Mouse (Mus musculus): Measurements from ENCODE around the gene Tgfa. TPM values are rescaled to one million over a fixed set of nuclear protein-coding genes. Genes with fewer than 3 reads are reported as not detected.
A peak's percentile ranks its signal among the peaks of the same experiment; 100 is the strongest.

The Tgfa gene
- polyA plus RNA-seq, 1 experiment from 2014 or later, result 1.7 TPM

- no peak overlapping the region; the same call in 1 of the 2 replicates for H3K27ac ChIP-seq (ENCODE audit: low read depth, low read length)
- no peak overlapping the region for H3K4me2 ChIP-seq
- no peaks in the 10 kb centered on the region; the same call in 1 of the 2 replicates for H3K27me3 ChIP-seq (ENCODE audit: control insufficient read depth, insufficient read depth, low read length)
- ATAC-seq (ENCODE audit: low FRiP score) (peak; percentile 76), DNase-seq (ENCODE audit: low spot score, missing footprints) (peak; percentile 92)
- no peaks in the 10 kb centered on the region for H3K36me3 ChIP-seq (ENCODE audit: control insufficient read depth, insufficient read depth, low read length)
- no peak overlapping the region for H3K4me3 ChIP-seq (ENCODE audit: low read depth, low read length)
- H3K9me3 ChIP-seq (ENCODE audit: control insufficient read depth, low read length), result no peaks in the 10 kb centered on the region
- 35% methylated on average over 12 of the region's 12 CpGs for WGBS
- H3K9ac ChIP-seq (ENCODE audit: low read length), result no peak overlapping the region
- H3K4me1 ChIP-seq (ENCODE audit: control insufficient read depth, insufficient read depth, low read length), result peaks cover 5% of the 10 kb centered on the region
Observed at GRCm38 (mm10) chr6:86211081-86211763, 16.2 kb downstream of the Tgfa start.

- 73% methylated on average over 3 of the region's 3 CpGs for WGBS
Observed at GRCm38 (mm10) chr6:86212871-86213640, 18.0 kb downstream of the Tgfa start.

GRCm38 (mm10) chr6:86218066-86218465 lies 23.0 kb downstream of the Tgfa start:
- no peak overlapping the region for H3K9ac ChIP-seq (ENCODE audit: low read length)
- H3K4me1 ChIP-seq (ENCODE audit: control insufficient read depth, insufficient read depth, low read length), result no peaks in the 10 kb centered on the region
- H3K9me3 ChIP-seq (ENCODE audit: control insufficient read depth, low read length), result no peaks in the 10 kb centered on the region
- H3K4me3 ChIP-seq (ENCODE audit: low read depth, low read length), result no peak overlapping the region
- no peak overlapping the region for H3K4me2 ChIP-seq
- H3K36me3 ChIP-seq (ENCODE audit: control insufficient read depth, insufficient read depth, low read length), result no peaks in the 10 kb centered on the region
- H3K27ac ChIP-seq (ENCODE audit: low read depth, low read length), result no peak overlapping the region
- DNase-seq (ENCODE audit: low spot score, missing footprints) (no peak), ATAC-seq (ENCODE audit: low FRiP score) (no peak)
- WGBS, result 76% methylated on average over 2 of the region's 2 CpGs
- no peaks in the 10 kb centered on the region for H3K27me3 ChIP-seq (ENCODE audit: control insufficient read depth, insufficient read depth, low read length)

More at GRCm38 (mm10) chr6:86212871-86213640, 18.0 kb downstream of the Tgfa start:
- no peak overlapping the region for H3K9ac ChIP-seq (ENCODE audit: low read length)
- H3K27ac ChIP-seq (ENCODE audit: low read depth, low read length), result no peak overlapping the region
- no peak overlapping the region for H3K4me2 ChIP-seq
- no peaks in the 10 kb centered on the region; the same call in 1 of the 2 replicates for H3K27me3 ChIP-seq (ENCODE audit: control insufficient read depth, insufficient read depth, low read length)
- peaks cover 5% of the 10 kb centered on the region for H3K4me1 ChIP-seq (ENCODE audit: control insufficient read depth, insufficient read depth, low read length)
- H3K36me3 ChIP-seq (ENCODE audit: control insufficient read depth, insufficient read depth, low read length), result no peaks in the 10 kb centered on the region
- H3K9me3 ChIP-seq (ENCODE audit: control insufficient read depth, low read length), result no peaks in the 10 kb centered on the region
- no peak overlapping the region for H3K4me3 ChIP-seq (ENCODE audit: low read depth, low read length)
- ATAC-seq (ENCODE audit: low FRiP score), result no peak
- no peak for DNase-seq (ENCODE audit: low spot score, missing footprints)

- no peaks in the 10 kb centered on the region for H3K9me3 ChIP-seq (ENCODE audit: control insufficient read depth, low read length)
- no peak overlapping the region for H3K4me3 ChIP-seq (ENCODE audit: low read depth, low read length)
- H3K9ac ChIP-seq (ENCODE audit: low read length), result no peak overlapping the region
- no peaks in the 10 kb centered on the region for H3K36me3 ChIP-seq (ENCODE audit: control insufficient read depth, insufficient read depth, low read length)
- H3K27ac ChIP-seq (ENCODE audit: low read depth, low read length), result no peak overlapping the region
- H3K4me1 ChIP-seq (ENCODE audit: control insufficient read depth, insufficient read depth, low read length), result no peaks in the 10 kb centered on the region
- ATAC-seq (ENCODE audit: low FRiP score) (no peak), DNase-seq (ENCODE audit: low spot score, missing footprints) (no peak)
- WGBS, result 86% methylated on average over 4 of the region's 4 CpGs
- H3K27me3 ChIP-seq (ENCODE audit: control insufficient read depth, insufficient read depth, low read length), result no peaks in the 10 kb centered on the region
- H3K4me2 ChIP-seq, result no peak overlapping the region
Observed at GRCm38 (mm10) chr6:86218739-86219138, 23.7 kb downstream of the Tgfa start.

- Histone ChIP-seq H3K27me3 (ENCODE audit: control insufficient read depth, insufficient read depth, low read length) (no peaks in the 10 kb centered on the region), H3K36me3 (ENCODE audit: control insufficient read depth, insufficient read depth, low read length) (no peaks in the 10 kb centered on the region), H3K9ac (ENCODE audit: low read length) (no peak overlapping the region), H3K4me3 (ENCODE audit: low read depth, low read length) (no peak overlapping the region), H3K4me2 (no peak overlapping the region), H3K9me3 (ENCODE audit: control insufficient read depth, low read length) (no peaks in the 10 kb centered on the region), H3K4me1 (ENCODE audit: control insufficient read depth, insufficient read depth, low read length) (no peaks in the 10 kb centered on the region), H3K27ac (ENCODE audit: low read depth, low read length) (no peak overlapping the region)
- ATAC-seq (ENCODE audit: low FRiP score) (no peak), DNase-seq (ENCODE audit: low spot score, missing footprints) (no peak)
- WGBS, result 78% methylated on average over 5 of the region's 5 CpGs
Observed at GRCm38 (mm10) chr6:86219494-86219893, 24.5 kb downstream of the Tgfa start.

GRCm38 (mm10) chr6:86220171-86220570 lies 25.1 kb downstream of the Tgfa start:
- no peaks in the 10 kb centered on the region for H3K4me1 ChIP-seq (ENCODE audit: control insufficient read depth, insufficient read depth, low read length)
- H3K9me3 ChIP-seq (ENCODE audit: control insufficient read depth, low read length), result no peaks in the 10 kb centered on the region
- H3K27ac ChIP-seq (ENCODE audit: low read depth, low read length), result no peak overlapping the region
- no peak for DNase-seq (ENCODE audit: low spot score, missing footprints)
- ATAC-seq (ENCODE audit: low FRiP score), result no peak
- H3K9ac ChIP-seq (ENCODE audit: low read length), result no peak overlapping the region
- no peak overlapping the region for H3K4me3 ChIP-seq (ENCODE audit: low read depth, low read length)
- H3K36me3 ChIP-seq (ENCODE audit: control insufficient read depth, insufficient read depth, low read length), result no peaks in the 10 kb centered on the region
- H3K4me2 ChIP-seq, result no peak overlapping the region
- 82% methylated on average over 4 of the region's 4 CpGs for WGBS
- H3K27me3 ChIP-seq (ENCODE audit: control insufficient read depth, insufficient read depth, low read length), result no peaks in the 10 kb centered on the region

GRCm38 (mm10) chr6:86222381-86222780 lies 27.4 kb downstream of the Tgfa start:
- Histone ChIP-seq H3K4me2 (no peak overlapping the region), H3K4me1 (ENCODE audit: control insufficient read depth, insufficient read depth, low read length) (no peaks in the 10 kb centered on the region), H3K27me3 (ENCODE audit: control insufficient read depth, insufficient read depth, low read length) (no peaks in the 10 kb centered on the region), H3K36me3 (ENCODE audit: control insufficient read depth, insufficient read depth, low read length) (no peaks in the 10 kb centered on the region), H3K4me3 (ENCODE audit: low read depth, low read length) (no peak overlapping the region), H3K9ac (ENCODE audit: low read length) (no peak overlapping the region), H3K27ac (ENCODE audit: low read depth, low read length) (no peak overlapping the region), H3K9me3 (ENCODE audit: control insufficient read depth, low read length) (no peaks in the 10 kb centered on the region)
- 38% methylated on average over 7 of the region's 7 CpGs for WGBS
- ATAC-seq (ENCODE audit: low FRiP score) (no peak), DNase-seq (ENCODE audit: low spot score, missing footprints) (no peak)

- Histone ChIP-seq H3K4me1 (ENCODE audit: control insufficient read depth, insufficient read depth, low read length) (no peaks in the 10 kb centered on the region), H3K27me3 (ENCODE audit: control insufficient read depth, insufficient read depth, low read length) (no peaks in the 10 kb centered on the region), H3K27ac (ENCODE audit: low read depth, low read length) (no peak overlapping the region), H3K9me3 (ENCODE audit: control insufficient read depth, low read length) (no peaks in the 10 kb centered on the region), H3K36me3 (ENCODE audit: control insufficient read depth, insufficient read depth, low read length) (no peaks in the 10 kb centered on the region), H3K4me3 (ENCODE audit: low read depth, low read length) (no peak overlapping the region), H3K9ac (ENCODE audit: low read length) (no peak overlapping the region), H3K4me2 (no peak overlapping the region)
- no peak for DNase-seq (ENCODE audit: low spot score, missing footprints)
- no peak for ATAC-seq (ENCODE audit: low FRiP score)
Observed at GRCm38 (mm10) chr6:86225604-86226003, 30.6 kb downstream of the Tgfa start.

GRCm38 (mm10) chr6:86232367-86232766 lies 37.3 kb downstream of the Tgfa start:
- no peaks in the 10 kb centered on the region for H3K4me1 ChIP-seq (ENCODE audit: control insufficient read depth, insufficient read depth, low read length)
- H3K9me3 ChIP-seq (ENCODE audit: control insufficient read depth, low read length), result no peaks in the 10 kb centered on the region
- no peak overlapping the region for H3K27ac ChIP-seq (ENCODE audit: low read depth, low read length)
- WGBS, result 87% methylated on average over 5 of the region's 5 CpGs
- no peak overlapping the region for H3K4me3 ChIP-seq (ENCODE audit: low read depth, low read length)
- no peak overlapping the region for H3K4me2 ChIP-seq
- no peaks in the 10 kb centered on the region for H3K27me3 ChIP-seq (ENCODE audit: control insufficient read depth, insufficient read depth, low read length)
- no peak overlapping the region for H3K9ac ChIP-seq (ENCODE audit: low read length)
- no peaks in the 10 kb centered on the region for H3K36me3 ChIP-seq (ENCODE audit: control insufficient read depth, insufficient read depth, low read length)
- DNase-seq (ENCODE audit: low spot score, missing footprints), result peak; percentile 44
- no peak for ATAC-seq (ENCODE audit: low FRiP score)
